13 mouse cellular contexts compared by ENCODE assay signal in genomic region chr9:103033381-103033780, GRCm38 (mm10).
"Had no signal": no experiment of that assay in that cellular context is flagged by ENCODE, and none has a peak within 500 bp of the region (broad histone marks: within the 10 kb centered on the region; RNA-seq: fewer than 3 reads in every experiment).

No protein-coding gene starts in this region.

- H3K36me3 ChIP-seq: kidney, embryonic 15.5 days; limb, embryonic 15.5 days; neural tube, embryonic 12.5 days; stomach, embryonic 15.5 days had no signal

- H3K27me3 ChIP-seq: limb, embryonic 15.5 days; neural tube, embryonic 12.5 days; stomach, embryonic 15.5 days had no signal

- H3K4me2 ChIP-seq: kidney, embryonic 15.5 days; limb, embryonic 15.5 days; neural tube, embryonic 12.5 days; stomach, embryonic 15.5 days had no signal

- H3K9ac ChIP-seq: kidney, embryonic 15.5 days; limb, embryonic 15.5 days; liver, embryonic 14.5 days; neural tube, embryonic 12.5 days; stomach, embryonic 15.5 days had no signal

- H3K4me1 ChIP-seq: limb, embryonic 15.5 days; neural tube, embryonic 12.5 days had no signal

- H3K27ac ChIP-seq: kidney, embryonic 15.5 days; left cerebral cortex, adult 2 months; limb, embryonic 15.5 days; liver, embryonic 14.5 days; neural tube, embryonic 12.5 days; stomach, embryonic 15.5 days had no signal

- H3K4me3 ChIP-seq: kidney, embryonic 15.5 days; left cerebral cortex, adult 2 months; limb, embryonic 15.5 days; neural tube, embryonic 12.5 days; stomach, embryonic 15.5 days had no signal

- DNase-seq: kidney, postnatal 25 days; lung, adult 18-20 months; lung, postnatal 36 days; midbrain, embryonic 14.5 days; retina, postnatal 1 day; thymus, adult 2 months; thymus, postnatal 25 days had no signal

- H3K9me3 ChIP-seq: kidney, embryonic 15.5 days; limb, embryonic 15.5 days; stomach, embryonic 15.5 days had no signal
